Mouse (Mus musculus): ENCODE measurements around the gene Bcr.
A peak's percentile ranks its signal among the peaks of the same experiment; 100 is the strongest.

Gene Bcr

GRCm38 (mm10) chr10:75056255-75056654 lies 4.1 kb upstream of the Bcr start:
- DNase-seq (ENCODE audit: low read depth, low spot score): no peak

- DNase-seq (ENCODE audit: low read depth, low spot score): no peak
Measured at GRCm38 (mm10) chr10:75058336-75058735, 2.1 kb upstream of the Bcr start.

GRCm38 (mm10) chr10:75058761-75059395 lies 1.5 kb upstream of the Bcr start:
- no peak for DNase-seq (ENCODE audit: low read depth, low spot score)

GRCm38 (mm10) chr10:75059396-75059795 lies 996 bp upstream of the Bcr start:
- peak; percentile 82 for DNase-seq (ENCODE audit: low read depth, low spot score)

- peak; percentile 51 for DNase-seq (ENCODE audit: low read depth, low spot score)
Measured at GRCm38 (mm10) chr10:75060843-75061235, 447 bp downstream of the Bcr start.

GRCm38 (mm10) chr10:75061341-75062188 lies 1.2 kb downstream of the Bcr start:
- DNase-seq (ENCODE audit: low read depth, low spot score): peak; percentile 28

- DNase-seq (ENCODE audit: low read depth, low spot score): no peak
Measured at GRCm38 (mm10) chr10:75062189-75062561, 1.8 kb downstream of the Bcr start.

- no peak for DNase-seq (ENCODE audit: low read depth, low spot score)
Measured at GRCm38 (mm10) chr10:75062621-75063020, 2.2 kb downstream of the Bcr start.

GRCm38 (mm10) chr10:75063301-75063965 lies 3.0 kb downstream of the Bcr start:
- no peak for DNase-seq (ENCODE audit: low read depth, low spot score)

- no peak for DNase-seq (ENCODE audit: low read depth, low spot score)
Measured at GRCm38 (mm10) chr10:75065691-75066090, 5.3 kb downstream of the Bcr start.

- no peak for DNase-seq (ENCODE audit: low read depth, low spot score)
Measured at GRCm38 (mm10) chr10:75067446-75067845, 7.1 kb downstream of the Bcr start.

- no peak for DNase-seq (ENCODE audit: low read depth, low spot score)
Measured at GRCm38 (mm10) chr10:75068086-75068485, 7.7 kb downstream of the Bcr start.

- DNase-seq (ENCODE audit: low read depth, low spot score): no peak
Measured at GRCm38 (mm10) chr10:75068624-75069328, 8.4 kb downstream of the Bcr start.

GRCm38 (mm10) chr10:75070281-75070976 lies 10.0 kb downstream of the Bcr start:
- no peak for DNase-seq (ENCODE audit: low read depth, low spot score)

GRCm38 (mm10) chr10:75075665-75076064 lies 15.3 kb downstream of the Bcr start:
- no peak for DNase-seq (ENCODE audit: low read depth, low spot score)

GRCm38 (mm10) chr10:75078174-75079128 lies 18.1 kb downstream of the Bcr start:
- DNase-seq (ENCODE audit: low read depth, low spot score): no peak

- DNase-seq (ENCODE audit: low read depth, low spot score): no peak
Measured at GRCm38 (mm10) chr10:75085330-75085729, 24.9 kb downstream of the Bcr start.

- no peak for DNase-seq (ENCODE audit: low read depth, low spot score)
Measured at GRCm38 (mm10) chr10:75088471-75088870, 28.1 kb downstream of the Bcr start.

- DNase-seq (ENCODE audit: low read depth, low spot score): no peak
Measured at GRCm38 (mm10) chr10:75091478-75092152, 31.2 kb downstream of the Bcr start.

Measured in CD4-positive helper T cell, adult 2 months (primary cell).